Mouse (Mus musculus) c-Kit-negative CD71-positive TER-119-positive erythroid progenitor cells, embryonic 14.5 days (primary cell): Measurements from ENCODE around the gene Ankrd26.
A peak's percentile ranks its signal among the peaks of the same experiment; 100 is the strongest.

Experiments
- DNase-seq: peaks from one replicate; pipeline ENCODE4 v3.0.0-alpha.2; 2013; ENCODE audit warnings: low read depth, low spot score

Gene Ankrd26

DNA sequence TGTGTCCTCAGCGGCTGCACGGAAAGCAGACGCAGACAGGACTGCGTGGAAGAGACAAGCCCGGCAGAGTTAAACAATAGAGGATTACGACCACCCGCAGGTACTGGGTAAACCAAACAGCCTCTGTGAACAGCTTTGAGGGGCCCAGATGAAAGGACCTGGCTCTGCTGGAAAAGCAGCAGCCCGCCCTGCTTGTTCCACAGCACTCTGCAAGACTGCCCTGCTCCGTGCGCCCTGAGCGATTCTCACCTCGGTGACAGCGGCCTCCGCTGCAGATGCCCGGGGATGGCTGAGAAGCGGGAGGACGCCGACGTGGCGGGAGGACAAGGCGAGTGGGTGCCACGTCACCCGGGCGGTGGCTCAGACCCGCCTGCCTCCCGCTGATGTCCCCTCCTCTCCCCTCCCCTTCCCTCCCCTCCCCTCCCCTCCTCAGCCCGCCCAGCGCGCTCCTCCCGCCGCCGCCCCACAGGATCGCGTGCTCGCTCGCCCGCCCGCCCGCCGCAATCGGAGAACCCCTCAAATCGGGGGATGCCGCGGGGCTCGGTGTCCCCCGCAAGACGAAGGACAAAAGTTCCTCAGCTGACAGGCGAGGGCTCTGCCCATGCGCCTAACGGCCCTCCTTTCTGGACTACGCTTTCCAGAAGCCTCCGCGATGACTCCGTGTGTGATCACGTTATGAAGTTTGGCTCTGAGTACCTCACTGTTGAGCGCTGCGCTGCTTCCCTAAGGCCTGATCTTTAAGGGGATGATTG, 82.9 kb downstream of the Ankrd26 start, which contains the start of gene Zfp9:
Gene Zfp9, minus strand, starts transcription at position 364 of the 752 bp plus-strand sequence.
- DNase-seq = no peak

- DNase-seq = no peak
These were observed 83.9 kb downstream of the Ankrd26 start for GRCm38 (mm10) chr6:118477875-118478785.

DNA sequence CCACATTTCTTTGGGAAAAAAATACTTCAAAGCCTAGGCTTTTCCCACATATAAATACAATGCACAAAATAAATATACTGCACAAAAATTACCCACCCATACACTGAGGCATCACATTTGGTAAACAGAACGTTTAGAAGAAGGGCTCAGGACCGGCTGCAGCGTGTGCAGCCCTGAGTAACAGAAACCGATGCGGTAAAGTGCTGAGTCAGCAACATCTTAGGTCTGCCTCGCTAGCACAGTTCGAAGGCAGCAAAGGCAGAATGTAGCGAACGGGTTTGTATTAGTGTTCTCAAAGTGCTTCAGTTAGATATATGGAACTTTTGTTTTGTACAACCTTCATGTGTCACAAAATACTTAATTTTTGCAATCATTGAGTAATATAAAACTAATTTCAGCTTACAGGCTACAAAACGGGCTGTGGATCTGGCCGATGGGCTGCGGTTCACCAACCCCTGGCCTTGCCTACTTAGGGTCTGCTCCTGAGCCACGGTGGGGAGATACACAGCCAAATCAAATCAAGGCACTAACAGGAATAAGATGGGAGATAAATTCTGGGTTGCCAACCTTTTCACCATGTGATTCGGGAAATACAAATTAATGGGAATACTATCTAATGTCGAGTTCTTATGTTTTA, 99.8 kb downstream of the Ankrd26 start:
- no peak for DNase-seq

DNA sequence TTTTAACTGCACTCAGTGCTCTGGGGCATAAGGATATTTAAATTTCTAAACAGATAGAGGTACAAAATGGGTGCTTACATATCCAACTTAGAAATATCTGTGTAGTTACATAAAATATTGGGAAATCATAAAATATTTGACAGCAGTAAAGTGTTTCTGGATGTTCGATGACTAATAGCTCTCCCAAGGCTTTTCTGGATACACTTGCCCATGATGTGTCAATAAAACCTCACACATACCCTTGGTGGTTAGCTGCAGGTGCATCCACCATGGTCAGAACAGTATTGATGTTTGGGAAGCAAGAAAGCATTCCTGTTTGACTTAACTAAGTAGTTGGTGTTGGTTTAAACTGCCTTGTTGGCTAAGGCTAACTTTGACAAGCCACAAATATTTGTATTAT, 104.3 kb downstream of the Ankrd26 start:
- no peak for DNase-seq

GRCm38 (mm10) chr6:118455042-118455631, 106.9 kb downstream of the Ankrd26 start, which contains the start of gene Zfp248:
Gene Zfp248, minus strand, starts transcription at chr6:118455528.
- peak; percentile 27 for DNase-seq

- DNase-seq = no peak
These were observed 107.6 kb downstream of the Ankrd26 start for GRCm38 (mm10) chr6:118454452-118454851.
